15 mouse cellular contexts compared by ENCODE assay signal in the genomic region with DNA sequence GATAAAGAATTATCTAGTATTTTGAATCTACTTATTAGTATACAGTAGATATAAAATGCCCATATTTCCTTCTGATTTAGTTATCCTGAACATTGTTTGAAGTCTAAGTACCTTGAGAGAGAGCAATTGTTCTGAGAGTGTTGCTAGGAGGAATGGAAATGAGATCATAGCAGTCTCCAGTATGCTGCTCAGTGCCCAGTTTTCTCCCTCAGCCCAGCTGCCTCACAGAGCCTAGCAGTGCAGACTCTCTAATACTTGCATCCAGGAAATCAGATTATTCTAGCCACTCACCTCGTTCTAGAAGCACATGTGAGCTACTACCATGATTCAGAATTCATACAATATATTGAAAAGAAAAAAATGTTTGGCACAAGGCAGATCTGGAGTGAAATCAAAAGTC.
"Had no signal": no experiment of that assay in that cellular context is flagged by ENCODE, and none has a peak within 500 bp of the region (broad histone marks: within the 10 kb centered on the region; RNA-seq: fewer than 3 reads in every experiment).

No protein-coding gene starts in this region.

- DNase-seq: kidney, adult 11 months; kidney, adult 9 months; kidney, postnatal 36 days; lung, embryonic 14.5 days; lung, postnatal 10 days; lung, postnatal 4 days; retina, postnatal 1 day; right cerebral cortex, postnatal 14 days; thymus, postnatal 36 days had no signal

- H3K4me1 ChIP-seq: limb, embryonic 15.5 days; liver, embryonic 12.5 days; midbrain, embryonic 10.5 days; neural tube, embryonic 13.5 days had no signal

- H3K27ac ChIP-seq: kidney, postnatal 0 days; limb, embryonic 15.5 days; liver, embryonic 12.5 days; midbrain, embryonic 10.5 days; neural tube, embryonic 13.5 days had no signal

- H3K4me3 ChIP-seq: limb, embryonic 15.5 days; liver, embryonic 12.5 days; midbrain, embryonic 10.5 days; neural tube, embryonic 13.5 days had no signal

- H3K9ac ChIP-seq: limb, embryonic 15.5 days; liver, embryonic 12.5 days; lung, embryonic 14.5 days; neural tube, embryonic 13.5 days had no signal

- H3K36me3 ChIP-seq: limb, embryonic 15.5 days; liver, embryonic 12.5 days; midbrain, embryonic 10.5 days; neural tube, embryonic 13.5 days had no signal

- H3K27me3 ChIP-seq: limb, embryonic 15.5 days; liver, embryonic 12.5 days; neural tube, embryonic 13.5 days had no signal

- H3K4me2 ChIP-seq: limb, embryonic 15.5 days; liver, embryonic 12.5 days; lung, embryonic 14.5 days; neural tube, embryonic 13.5 days had no signal

- ATAC-seq: liver, embryonic 12.5 days; midbrain, embryonic 16.5 days had no signal

- H3K9me3 ChIP-seq: limb, embryonic 15.5 days; liver, embryonic 12.5 days; midbrain, embryonic 10.5 days; neural tube, embryonic 13.5 days had no signal
